Mouse (Mus musculus): ENCODE data around the gene Sept12.

Gene Sept12

GRCm38 (mm10) chr16:4997553-4997952 is at the start of gene Sept12:
TSS of gene Sept12 (minus strand) at chr16:4997852.
- peak in 1 of 2 experiments; percentile 31 for DNase-seq

GRCm38 (mm10) chr16:5045322-5045721 is 47.7 kb upstream of the Sept12 start:
- DNase-seq, result no peak

- DNase-seq, result peak in 1 of 2 experiments; percentile 58
Observed at GRCm38 (mm10) chr16:5036649-5037234, 39.1 kb upstream of the Sept12 start.

- no peak for DNase-seq
Observed at GRCm38 (mm10) chr16:5035591-5035990, 37.9 kb upstream of the Sept12 start.

GRCm38 (mm10) chr16:5029847-5030246 is 32.2 kb upstream of the Sept12 start:
- no peak for DNase-seq

- no peak for DNase-seq
Observed at GRCm38 (mm10) chr16:5024021-5024420, 26.4 kb upstream of the Sept12 start.

- no peak for DNase-seq
Observed at GRCm38 (mm10) chr16:5014578-5014977, 16.9 kb upstream of the Sept12 start.

GRCm38 (mm10) chr16:5013054-5013838 is 15.6 kb upstream of the Sept12 start, which contains the start of gene Rogdi:
TSS of gene Rogdi (minus strand) at chr16:5013553.
- peak; percentile 99 to 100 for DNase-seq

- DNase-seq, result peak; percentile 60
Observed at GRCm38 (mm10) chr16:5012036-5013005, 14.7 kb upstream of the Sept12 start.

GRCm38 (mm10) chr16:5011285-5011684 is 13.6 kb upstream of the Sept12 start:
- no peak for DNase-seq

GRCm38 (mm10) chr16:5010371-5010935 is 12.8 kb upstream of the Sept12 start:
- no peak for DNase-seq

GRCm38 (mm10) chr16:5008076-5008475 is 10.4 kb upstream of the Sept12 start:
- peak; percentile 70 to 76 for DNase-seq

GRCm38 (mm10) chr16:5007492-5007891 is 9.8 kb upstream of the Sept12 start:
- peak in 1 of 2 experiments; percentile 28 for DNase-seq

GRCm38 (mm10) chr16:5007067-5007466 is 9.4 kb upstream of the Sept12 start, which contains the start of gene Smim22:
TSS of gene Smim22 (plus strand) at chr16:5007288.
- peak; percentile 87 to 88 for DNase-seq

- peak; percentile 74 to 75 for DNase-seq
Observed at GRCm38 (mm10) chr16:5000611-5001010, 3.0 kb upstream of the Sept12 start.

- no peak for DNase-seq
Observed at GRCm38 (mm10) chr16:4998984-4999383, 1.3 kb upstream of the Sept12 start.

- DNase-seq, result no peak
Observed at GRCm38 (mm10) chr16:4993276-4993675, 4.4 kb downstream of the Sept12 start.

- no peak for DNase-seq
Observed at GRCm38 (mm10) chr16:4984717-4985116, 12.9 kb downstream of the Sept12 start.

GRCm38 (mm10) chr16:4979755-4980380 is 17.8 kb downstream of the Sept12 start:
- peak; percentile 46 to 52 for DNase-seq

GRCm38 (mm10) chr16:4978275-4979051 is 19.2 kb downstream of the Sept12 start:
- DNase-seq, result peak; percentile 30

GRCm38 (mm10) chr16:4976180-4976579 is 21.5 kb downstream of the Sept12 start:
- DNase-seq, result no peak

All from kidney, adult 8-10 months (tissue).